Mouse (Mus musculus) midbrain, embryonic 12.5 days (tissue): Measurements from ENCODE around the gene Dlgap1. TPM values are rescaled to one million over a fixed set of nuclear protein-coding genes. Genes with fewer than 3 reads are reported as not detected.

ENCODE experiments used
- ATAC-seq: fragments of 200-750 bp; cut with Nextera tagmentation; 2 replicates; pipeline ENCODE4 v1.8.0; 2017; ENCODE audit warnings: low read depth, moderate TSS enrichment, moderate library complexity; ENCODE audit not compliant: low FRiP score
- H3K27ac ChIP-seq: fragments of 300-500 bp; sonication (generic); replicated peaks from 2 replicates; pipeline ENCODE4 v1.5.1; 2016; ENCODE audit warnings: mild to moderate bottlenecking
- H3K27me3 ChIP-seq: fragments of 300-500 bp; sonication (generic); 2 replicates; pipeline ENCODE4 v1.6.1; 2016; ENCODE audit warnings: mild to moderate bottlenecking
- H3K36me3 ChIP-seq: fragments of 300-500 bp; sonication (generic); 2 replicates; pipeline ENCODE4 v1.6.1; 2016
- H3K4me1 ChIP-seq: fragments of 300-500 bp; sonication (generic); 2 replicates; pipeline ENCODE4 v1.6.1; 2016
- H3K4me2 ChIP-seq: fragments of 300-500 bp; sonication (generic); replicated peaks from 2 replicates; pipeline ENCODE4 v1.6.1; 2016; ENCODE audit warnings: mild to moderate bottlenecking, moderate library complexity
- H3K4me3 ChIP-seq: fragments of 300-500 bp; sonication (generic); 2 replicates; pipeline ENCODE4 v1.5.1; 2016; ENCODE audit warnings: mild to moderate bottlenecking
- H3K9ac ChIP-seq: fragments of 300-500 bp; sonication (generic); replicated peaks from 2 replicates; pipeline ENCODE4 v1.6.1; 2016; ENCODE audit warnings: mild to moderate bottlenecking, moderate library complexity
- H3K9me3 ChIP-seq: fragments of 300-500 bp; sonication (generic); 2 replicates; pipeline ENCODE4 v1.6.1; 2016; ENCODE audit warnings: mild to moderate bottlenecking
- WGBS: fragments of 180-500 bp; shearing (Covaris S2); methylation state at CpG from one replicate; pipeline ENCODE4 v1.1.7; 2016; 5-methylcytosine and 5-hydroxymethylcytosine counted together
- polyA plus RNA-seq: library from polyadenylated mRNA; unstranded; fragments of >200 nt; fragmentation: Nextera tagmentation; extraction: Ambion mirVana; gene quantifications from 2 replicates; pipeline ENCODE4 v1.2.1, GENCODE M21; 2016

Gene Dlgap1
- polyA plus RNA-seq, 1 experiment from 2014 or later, result 4.8 TPM

GRCm38 (mm10) chr17:70307418-70308176 lies 338.7 kb downstream of the Dlgap1 start:
- no peaks in the 10 kb centered on the region for H3K36me3 ChIP-seq
- H3K9ac ChIP-seq, result no peak overlapping the region
- H3K27me3 ChIP-seq, result no peaks in the 10 kb centered on the region
- H3K4me1 ChIP-seq, result peaks cover 7% of the 10 kb centered on the region; the same call in 1 of the 2 replicates
- H3K4me3 ChIP-seq, result no peak overlapping the region
- 82% methylated on average over 11 of the region's 11 CpGs for WGBS
- no peak overlapping the region for H3K27ac ChIP-seq
- no peaks in the 10 kb centered on the region for H3K9me3 ChIP-seq
- ATAC-seq, result no peak
- H3K4me2 ChIP-seq, result no peak overlapping the region

- peaks cover 7% of the 10 kb centered on the region; the same call in 1 of the 2 replicates for H3K4me1 ChIP-seq
These were observed 339.7 kb downstream of the Dlgap1 start for GRCm38 (mm10) chr17:70308364-70309231.

GRCm38 (mm10) chr17:70316327-70316726 lies 347.5 kb downstream of the Dlgap1 start:
- WGBS, result 91% methylated on average over 5 of the region's 5 CpGs
- H3K9me3 ChIP-seq, result no peaks in the 10 kb centered on the region
- no peak for ATAC-seq
- H3K4me1 ChIP-seq, result no peaks in the 10 kb centered on the region
- no peak overlapping the region for H3K4me2 ChIP-seq
- H3K9ac ChIP-seq, result no peak overlapping the region
- H3K36me3 ChIP-seq, result no peaks in the 10 kb centered on the region
- H3K27me3 ChIP-seq, result no peaks in the 10 kb centered on the region
- no peak overlapping the region for H3K27ac ChIP-seq
- H3K4me3 ChIP-seq, result no peak overlapping the region

More at GRCm38 (mm10) chr17:70308364-70309231, 339.7 kb downstream of the Dlgap1 start:
- H3K9me3 ChIP-seq, result no peaks in the 10 kb centered on the region
- no peaks in the 10 kb centered on the region for H3K27me3 ChIP-seq
- no peaks in the 10 kb centered on the region for H3K36me3 ChIP-seq
- 70% methylated on average over 22 of the region's 22 CpGs for WGBS
- no peak overlapping the region for H3K4me2 ChIP-seq
- ATAC-seq, result no peak
- no peak overlapping the region for H3K4me3 ChIP-seq
- no peak overlapping the region for H3K9ac ChIP-seq
- no peak overlapping the region for H3K27ac ChIP-seq

- H3K4me1 ChIP-seq, result no peaks in the 10 kb centered on the region
These were observed 348.9 kb downstream of the Dlgap1 start for GRCm38 (mm10) chr17:70317779-70318178.

GRCm38 (mm10) chr17:70321976-70322375 lies 353.1 kb downstream of the Dlgap1 start:
- no peak overlapping the region for H3K9ac ChIP-seq
- H3K36me3 ChIP-seq, result no peaks in the 10 kb centered on the region
- H3K27ac ChIP-seq, result no peak overlapping the region
- H3K9me3 ChIP-seq, result no peaks in the 10 kb centered on the region
- 89% methylated on average over 6 of the region's 6 CpGs for WGBS
- no peaks in the 10 kb centered on the region for H3K27me3 ChIP-seq
- no peak overlapping the region for H3K4me2 ChIP-seq
- ATAC-seq, result no peak
- no peaks in the 10 kb centered on the region for H3K4me1 ChIP-seq
- H3K4me3 ChIP-seq, result no peak overlapping the region

More at GRCm38 (mm10) chr17:70317779-70318178, 348.9 kb downstream of the Dlgap1 start:
- no peak overlapping the region for H3K4me3 ChIP-seq
- H3K36me3 ChIP-seq, result no peaks in the 10 kb centered on the region
- no peak overlapping the region for H3K4me2 ChIP-seq
- ATAC-seq, result no peak
- 92% methylated on average over 7 of the region's 7 CpGs for WGBS
- H3K27ac ChIP-seq, result no peak overlapping the region
- H3K27me3 ChIP-seq, result no peaks in the 10 kb centered on the region
- H3K9me3 ChIP-seq, result no peaks in the 10 kb centered on the region
- H3K9ac ChIP-seq, result no peak overlapping the region

- Histone ChIP-seq H3K9me3 (no peaks in the 10 kb centered on the region), H3K4me2 (no peak overlapping the region), H3K27ac (no peak overlapping the region), H3K27me3 (no peaks in the 10 kb centered on the region), H3K4me1 (no peaks in the 10 kb centered on the region), H3K4me3 (no peak overlapping the region), H3K9ac (no peak overlapping the region), H3K36me3 (no peaks in the 10 kb centered on the region)
- WGBS, result 88% methylated on average over 6 of the region's 6 CpGs
- no peak for ATAC-seq
These were observed 364.6 kb downstream of the Dlgap1 start for GRCm38 (mm10) chr17:70333440-70333839.

- H3K9me3 ChIP-seq, result no peaks in the 10 kb centered on the region
- H3K9ac ChIP-seq, result no peak overlapping the region
- no peaks in the 10 kb centered on the region for H3K27me3 ChIP-seq
- 63% methylated on average over 3 of the region's 3 CpGs for WGBS
- H3K4me3 ChIP-seq, result no peak overlapping the region
- no peaks in the 10 kb centered on the region for H3K36me3 ChIP-seq
- H3K27ac ChIP-seq, result no peak overlapping the region
- ATAC-seq, result no peak
- H3K4me1 ChIP-seq, result no peaks in the 10 kb centered on the region
- H3K4me2 ChIP-seq, result no peak overlapping the region
These were observed 365.3 kb downstream of the Dlgap1 start for GRCm38 (mm10) chr17:70334171-70334570.

- H3K27me3 ChIP-seq, result no peaks in the 10 kb centered on the region
- no peak overlapping the region for H3K4me2 ChIP-seq
- H3K27ac ChIP-seq, result no peak overlapping the region
- no peak overlapping the region for H3K4me3 ChIP-seq
- no peaks in the 10 kb centered on the region for H3K4me1 ChIP-seq
- WGBS, result 91% methylated on average over 7 of the region's 7 CpGs
- H3K9ac ChIP-seq, result no peak overlapping the region
- no peaks in the 10 kb centered on the region for H3K9me3 ChIP-seq
- H3K36me3 ChIP-seq, result no peaks in the 10 kb centered on the region
- no peak for ATAC-seq
These were observed 370.9 kb downstream of the Dlgap1 start for GRCm38 (mm10) chr17:70339821-70340220.

GRCm38 (mm10) chr17:70341230-70341629 lies 372.4 kb downstream of the Dlgap1 start:
- Histone ChIP-seq H3K4me1 (no peaks in the 10 kb centered on the region), H3K27me3 (no peaks in the 10 kb centered on the region), H3K4me2 (no peak overlapping the region), H3K9ac (no peak overlapping the region), H3K36me3 (no peaks in the 10 kb centered on the region), H3K4me3 (no peak overlapping the region), H3K27ac (no peak overlapping the region), H3K9me3 (no peaks in the 10 kb centered on the region)
- 79% methylated on average over 8 of the region's 8 CpGs for WGBS
- ATAC-seq, result no peak

GRCm38 (mm10) chr17:70341920-70342319 lies 373.0 kb downstream of the Dlgap1 start:
- WGBS, result 74% methylated on average over 6 of the region's 6 CpGs
- H3K27me3 ChIP-seq, result no peaks in the 10 kb centered on the region
- no peaks in the 10 kb centered on the region for H3K9me3 ChIP-seq
- no peak overlapping the region for H3K4me3 ChIP-seq
- ATAC-seq, result no peak
- no peaks in the 10 kb centered on the region for H3K4me1 ChIP-seq
- H3K9ac ChIP-seq, result no peak overlapping the region
- H3K27ac ChIP-seq, result no peak overlapping the region
- no peak overlapping the region for H3K4me2 ChIP-seq
- no peaks in the 10 kb centered on the region for H3K36me3 ChIP-seq

GRCm38 (mm10) chr17:70347403-70347802 lies 378.5 kb downstream of the Dlgap1 start:
- H3K9ac ChIP-seq, result no peak overlapping the region
- H3K36me3 ChIP-seq, result no peaks in the 10 kb centered on the region
- H3K4me3 ChIP-seq, result no peak overlapping the region
- no peak overlapping the region for H3K27ac ChIP-seq
- H3K4me2 ChIP-seq, result no peak overlapping the region
- H3K27me3 ChIP-seq, result no peaks in the 10 kb centered on the region
- ATAC-seq, result no peak
- no peaks in the 10 kb centered on the region for H3K9me3 ChIP-seq
- no peaks in the 10 kb centered on the region for H3K4me1 ChIP-seq
- 90% methylated on average over 4 of the region's 4 CpGs for WGBS

- Histone ChIP-seq H3K36me3 (no peaks in the 10 kb centered on the region), H3K9ac (no peak overlapping the region), H3K27ac (no peak overlapping the region), H3K9me3 (no peaks in the 10 kb centered on the region), H3K4me3 (no peak overlapping the region), H3K4me2 (no peak overlapping the region), H3K27me3 (no peaks in the 10 kb centered on the region), H3K4me1 (no peaks in the 10 kb centered on the region)
- 76% methylated on average over 3 of the region's 3 CpGs for WGBS
- ATAC-seq, result no peak
These were observed 394.7 kb downstream of the Dlgap1 start for GRCm38 (mm10) chr17:70363561-70363960.
